Mouse (Mus musculus): ENCODE data around the gene Clcn2. TPM values are rescaled to one million over a fixed set of nuclear protein-coding genes. Genes with fewer than 3 reads are reported as not detected.
"Not testable (repeated sequence)": the region's sequence is repeated elsewhere in the genome, so short reads cannot be mapped to it uniquely, and the experiment has no call there.

Clcn2 gene
- polyA plus RNA-seq, 1 experiment = 0.67 TPM

GRCm38 (mm10) chr16:20672500-20672902 is 45.0 kb downstream of the Clcn2 start:
- no peak overlapping the region for H3K27ac ChIP-seq (replicated peaks; ENCODE audit: low read depth, low read length)
- H3K4me1 ChIP-seq (ENCODE audit: control insufficient read depth, insufficient read depth, insufficient read length, low read length) = peaks cover 9% of the 10 kb centered on the region
- peak overlapping the region; percentile 81 for H3K4me3 ChIP-seq (ENCODE audit: insufficient read depth, low read depth, low read length)

GRCm38 (mm10) chr16:20671886-20672285 is 45.7 kb downstream of the Clcn2 start:
- H3K4me1 ChIP-seq (ENCODE audit: control insufficient read depth, insufficient read depth, insufficient read length, low read length) = peaks cover 9% of the 10 kb centered on the region
- H3K27ac ChIP-seq (replicated peaks; ENCODE audit: low read depth, low read length) = 0 out of 2 replicates have a peak overlapping the region, but pooled peaks have one; percentile 2
- no peak overlapping the region for H3K4me3 ChIP-seq (ENCODE audit: insufficient read depth, low read depth, low read length)

GRCm38 (mm10) chr16:20670291-20670690 is 47.3 kb downstream of the Clcn2 start:
- H3K4me1 ChIP-seq (ENCODE audit: control insufficient read depth, insufficient read depth, insufficient read length, low read length) = peaks cover 9% of the 10 kb centered on the region
- no peak overlapping the region for H3K4me3 ChIP-seq (ENCODE audit: insufficient read depth, low read depth, low read length)
- H3K27ac ChIP-seq (replicated peaks; ENCODE audit: low read depth, low read length) = no peak overlapping the region

- not testable (repeated sequence) for H3K4me3 ChIP-seq (ENCODE audit: insufficient read depth, low read depth, low read length); H3K27ac ChIP-seq (replicated peaks; ENCODE audit: low read depth, low read length)
Measured at GRCm38 (mm10) chr16:20668013-20668412, 49.5 kb downstream of the Clcn2 start, which contains the start of gene Eif4g1. Gene Eif4g1 (plus strand): TSS chr16:20668313.

GRCm38 (mm10) chr16:20657661-20658060 is 59.9 kb downstream of the Clcn2 start:
- no peaks in the 10 kb centered on the region for H3K4me1 ChIP-seq (ENCODE audit: control insufficient read depth, insufficient read depth, insufficient read length, low read length)
- no peak overlapping the region for H3K4me3 ChIP-seq (ENCODE audit: insufficient read depth, low read depth, low read length)
- H3K27ac ChIP-seq (replicated peaks; ENCODE audit: low read depth, low read length) = no peak overlapping the region

More at GRCm38 (mm10) chr16:20668013-20668412, 49.5 kb downstream of the Clcn2 start, which contains the start of gene Eif4g1:
- H3K4me1 ChIP-seq (ENCODE audit: control insufficient read depth, insufficient read depth, insufficient read length, low read length) = not testable (repeated sequence)

- H3K4me3 ChIP-seq (ENCODE audit: insufficient read depth, low read depth, low read length) = no peak overlapping the region
- H3K27ac ChIP-seq (replicated peaks; ENCODE audit: low read depth, low read length) = no peak overlapping the region
- no peaks in the 10 kb centered on the region for H3K4me1 ChIP-seq (ENCODE audit: control insufficient read depth, insufficient read depth, insufficient read length, low read length)
Measured at GRCm38 (mm10) chr16:20653315-20653714, 64.2 kb downstream of the Clcn2 start.

Other genes starting within 250 kb of the Clcn2 start
- gene Eif2b5, start 218.9 kb downstream of the Clcn2 start, polyA plus RNA-seq (2012; ENCODE audit: insufficient read depth, insufficient read length, missing spikeins) = 35.8 and 42.2 TPM in 2 replicates
- gene Dvl3, start 200.8 kb downstream of the Clcn2 start, polyA plus RNA-seq (2012; ENCODE audit: insufficient read depth, insufficient read length, missing spikeins) = 19.9 and 25.2 TPM in 2 replicates
- 73.6 and 86.4 TPM in 2 replicates for gene Ap2m1, start 182.3 kb downstream of the Clcn2 start, polyA plus RNA-seq (2012; ENCODE audit: insufficient read depth, insufficient read length, missing spikeins)
- 43.3 and 44.3 TPM in 2 replicates for gene Abcf3, start 169.2 kb downstream of the Clcn2 start, polyA plus RNA-seq (2012; ENCODE audit: insufficient read depth, insufficient read length, missing spikeins)
- not detected in 2 replicates for gene Vwa5b2, start 128.3 kb downstream of the Clcn2 start, polyA plus RNA-seq (2012; ENCODE audit: insufficient read depth, insufficient read length, missing spikeins)
- gene Eef1akmt4, start 106.2 kb downstream of the Clcn2 start, polyA plus RNA-seq (2012; ENCODE audit: insufficient read depth, insufficient read length, missing spikeins) = 3.6 and 8.2 TPM in 2 replicates
- gene Gm49333, start 106.1 kb downstream of the Clcn2 start, polyA plus RNA-seq (2012; ENCODE audit: insufficient read depth, insufficient read length, missing spikeins) = not detected in 2 replicates
- gene Alg3, start 106.0 kb downstream of the Clcn2 start, polyA plus RNA-seq (2012; ENCODE audit: insufficient read depth, insufficient read length, missing spikeins) = 15.9 and 17.3 TPM in 2 replicates
- gene Camk2n2, start 96.5 kb downstream of the Clcn2 start, polyA plus RNA-seq (2012; ENCODE audit: insufficient read depth, insufficient read length, missing spikeins) = 0.88 and 4.0 TPM in 2 replicates
- not detected in 2 replicates for gene Ece2, start 87.9 kb downstream of the Clcn2 start, polyA plus RNA-seq (2012; ENCODE audit: insufficient read depth, insufficient read length, missing spikeins)
- gene Psmd2, start 66.1 kb downstream of the Clcn2 start, polyA plus RNA-seq (2012; ENCODE audit: insufficient read depth, insufficient read length, missing spikeins) = 120 and 145 TPM in 2 replicates
- gene Eif4g1, start 49.4 kb downstream of the Clcn2 start, polyA plus RNA-seq (2012; ENCODE audit: insufficient read depth, insufficient read length, missing spikeins) = 168 and 178 TPM in 2 replicates
- 1.5 and 3.8 TPM in 2 replicates for gene Fam131a, start 24.5 kb downstream of the Clcn2 start, polyA plus RNA-seq (2012; ENCODE audit: insufficient read depth, insufficient read length, missing spikeins)
- 21.2 and 22.7 TPM in 2 replicates for gene Polr2h, start 81 bp downstream of the Clcn2 start, polyA plus RNA-seq (2012; ENCODE audit: insufficient read depth, insufficient read length, missing spikeins)
- 0.71 and 0.88 TPM in 2 replicates for gene Chrd, start 15.4 kb upstream of the Clcn2 start, polyA plus RNA-seq (2012; ENCODE audit: insufficient read depth, insufficient read length, missing spikeins)
- not detected in 2 replicates for gene Thpo, start 16.8 kb upstream of the Clcn2 start, polyA plus RNA-seq (2012; ENCODE audit: insufficient read depth, insufficient read length, missing spikeins)